Mouse (Mus musculus): ENCODE data around the gene Ctf2. TPM values are rescaled to one million over a fixed set of nuclear protein-coding genes. Genes with fewer than 3 reads are reported as not detected.

Gene Ctf2
- polyA plus RNA-seq, 1 experiment from 2014 or later, result 0.19 TPM

- WGBS, result 75% methylated on average over 11 of the region's 11 CpGs
Measured at GRCm38 (mm10) chr7:127686740-127687449, 45.1 kb downstream of the Ctf2 start.

GRCm38 (mm10) chr7:127685304-127686018 is 46.5 kb downstream of the Ctf2 start:
- WGBS, result 84% methylated on average over 14 of the region's 14 CpGs
- DNase-seq (ENCODE audit: low spot score), result no peak
- H3K36me3 ChIP-seq (replicated peaks), result peaks cover 26% of the 10 kb centered on the region
- H3K27me3 ChIP-seq (replicated peaks; ENCODE audit: low read depth, poor library complexity, severe bottlenecking), result no peaks in the 10 kb centered on the region
- H3K27ac ChIP-seq (replicated peaks), result 0 out of 2 replicates have a peak overlapping the region, but pooled peaks have one; percentile 21
- H3K4me1 ChIP-seq, result peaks cover 25% of the 10 kb centered on the region
- H3K9me3 ChIP-seq, result no peaks in the 10 kb centered on the region
- H3K4me3 ChIP-seq, result no peak overlapping the region

More at GRCm38 (mm10) chr7:127686740-127687449, 45.1 kb downstream of the Ctf2 start:
- H3K9me3 ChIP-seq, result no peaks in the 10 kb centered on the region
- no peaks in the 10 kb centered on the region for H3K27me3 ChIP-seq (replicated peaks; ENCODE audit: low read depth, poor library complexity, severe bottlenecking)
- H3K4me3 ChIP-seq, result no peak overlapping the region
- no peak for DNase-seq (ENCODE audit: low spot score)
- peaks cover 34% of the 10 kb centered on the region for H3K4me1 ChIP-seq
- peaks cover 26% of the 10 kb centered on the region for H3K36me3 ChIP-seq (replicated peaks)
- H3K27ac ChIP-seq (replicated peaks), result no peak overlapping the region

- no peaks in the 10 kb centered on the region for H3K9me3 ChIP-seq
- H3K4me1 ChIP-seq, result peaks cover 15% of the 10 kb centered on the region
- DNase-seq (ENCODE audit: low spot score), result no peak
- 90% methylated on average over 8 of the region's 8 CpGs for WGBS
- H3K36me3 ChIP-seq (replicated peaks), result peaks cover 23% of the 10 kb centered on the region
- no peak overlapping the region for H3K27ac ChIP-seq (replicated peaks)
- no peaks in the 10 kb centered on the region for H3K27me3 ChIP-seq (replicated peaks; ENCODE audit: low read depth, poor library complexity, severe bottlenecking)
- H3K4me3 ChIP-seq, result no peak overlapping the region
Measured at GRCm38 (mm10) chr7:127681888-127682553, 49.9 kb downstream of the Ctf2 start.

GRCm38 (mm10) chr7:127680541-127680940 is 51.4 kb downstream of the Ctf2 start:
- DNase-seq (ENCODE audit: low spot score), result no peak
- Histone ChIP-seq H3K27me3 (replicated peaks; ENCODE audit: low read depth, poor library complexity, severe bottlenecking) (no peaks in the 10 kb centered on the region), H3K9me3 (no peaks in the 10 kb centered on the region), H3K27ac (replicated peaks) (no peak overlapping the region), H3K4me3 (no peak overlapping the region), H3K4me1 (peaks cover 5% of the 10 kb centered on the region), H3K36me3 (replicated peaks) (peaks cover 28% of the 10 kb centered on the region)
- 86% methylated on average over 13 of the region's 13 CpGs for WGBS

- 71% methylated on average over 2 of the region's 2 CpGs for WGBS
- peaks cover 7% of the 10 kb centered on the region; the same call in 1 of the 2 replicates for H3K4me1 ChIP-seq
- H3K27me3 ChIP-seq (replicated peaks; ENCODE audit: low read depth, poor library complexity, severe bottlenecking), result no peaks in the 10 kb centered on the region
Measured at GRCm38 (mm10) chr7:127678811-127679210, 53.2 kb downstream of the Ctf2 start.

GRCm38 (mm10) chr7:127677609-127678008 is 54.4 kb downstream of the Ctf2 start:
- no peaks in the 10 kb centered on the region for H3K9me3 ChIP-seq
- 87% methylated on average over 4 of the region's 4 CpGs for WGBS
- H3K27me3 ChIP-seq (replicated peaks; ENCODE audit: low read depth, poor library complexity, severe bottlenecking), result no peaks in the 10 kb centered on the region
- H3K4me1 ChIP-seq, result peaks cover 7% of the 10 kb centered on the region; the same call in 1 of the 2 replicates
- no peak overlapping the region for H3K27ac ChIP-seq (replicated peaks)
- H3K4me3 ChIP-seq, result no peak overlapping the region
- H3K36me3 ChIP-seq (replicated peaks), result peaks cover 11% of the 10 kb centered on the region
- DNase-seq (ENCODE audit: low spot score), result no peak

More at GRCm38 (mm10) chr7:127678811-127679210, 53.2 kb downstream of the Ctf2 start:
- Histone ChIP-seq H3K9me3 (no peaks in the 10 kb centered on the region), H3K27ac (replicated peaks) (no peak overlapping the region), H3K36me3 (replicated peaks) (peaks cover 15% of the 10 kb centered on the region), H3K4me3 (no peak overlapping the region)
- DNase-seq (ENCODE audit: low spot score), result no peak

GRCm38 (mm10) chr7:127677077-127677476 is 54.9 kb downstream of the Ctf2 start:
- WGBS, result 72% methylated on average over 6 of the region's 6 CpGs
- no peak overlapping the region for H3K4me3 ChIP-seq
- peak; percentile 70 for DNase-seq (ENCODE audit: low spot score)
- H3K27ac ChIP-seq (replicated peaks), result no peak overlapping the region
- H3K9me3 ChIP-seq, result no peaks in the 10 kb centered on the region
- peaks cover 11% of the 10 kb centered on the region; the same call in 1 of the 2 replicates for H3K4me1 ChIP-seq
- no peaks in the 10 kb centered on the region for H3K27me3 ChIP-seq (replicated peaks; ENCODE audit: low read depth, poor library complexity, severe bottlenecking)
- H3K36me3 ChIP-seq (replicated peaks), result peaks cover 11% of the 10 kb centered on the region

GRCm38 (mm10) chr7:127675391-127675811 is 56.6 kb downstream of the Ctf2 start:
- peaks cover 11% of the 10 kb centered on the region for H3K36me3 ChIP-seq (replicated peaks)
- peak overlapping the region; percentile 57 for H3K27ac ChIP-seq (replicated peaks)
- peaks cover 11% of the 10 kb centered on the region; the same call in 1 of the 2 replicates for H3K4me1 ChIP-seq
- no peaks in the 10 kb centered on the region for H3K9me3 ChIP-seq
- peak; percentile 30 for DNase-seq (ENCODE audit: low spot score)
- no peaks in the 10 kb centered on the region for H3K27me3 ChIP-seq (replicated peaks; ENCODE audit: low read depth, poor library complexity, severe bottlenecking)
- 79% methylated on average over 9 of the region's 9 CpGs for WGBS
- H3K4me3 ChIP-seq, result 0 out of 2 replicates have a peak overlapping the region, but pooled peaks have one; percentile 12

- peak overlapping the region; percentile 57 for H3K27ac ChIP-seq (replicated peaks)
- H3K36me3 ChIP-seq (replicated peaks), result peaks cover 11% of the 10 kb centered on the region
- H3K4me3 ChIP-seq, result 0 out of 2 replicates have a peak overlapping the region, but pooled peaks have one; percentile 12
- no peaks in the 10 kb centered on the region for H3K9me3 ChIP-seq
- no peaks in the 10 kb centered on the region for H3K27me3 ChIP-seq (replicated peaks; ENCODE audit: low read depth, poor library complexity, severe bottlenecking)
- H3K4me1 ChIP-seq, result peaks cover 11% of the 10 kb centered on the region; the same call in 1 of the 2 replicates
- WGBS, result 4% methylated on average over 5 of the region's 5 CpGs
- DNase-seq (ENCODE audit: low spot score), result peak; percentile 87
Measured at GRCm38 (mm10) chr7:127674977-127675376, 57.0 kb downstream of the Ctf2 start.

- no peak for DNase-seq (ENCODE audit: low spot score)
- Histone ChIP-seq H3K4me3 (no peak overlapping the region), H3K9me3 (no peaks in the 10 kb centered on the region), H3K4me1 (peaks cover 11% of the 10 kb centered on the region; the same call in 1 of the 2 replicates), H3K27me3 (replicated peaks; ENCODE audit: low read depth, poor library complexity, severe bottlenecking) (no peaks in the 10 kb centered on the region), H3K36me3 (replicated peaks) (peaks cover 25% of the 10 kb centered on the region), H3K27ac (replicated peaks) (no peak overlapping the region)
- 79% methylated on average over 4 of the region's 4 CpGs for WGBS
Measured at GRCm38 (mm10) chr7:127672776-127673175, 59.2 kb downstream of the Ctf2 start.

GRCm38 (mm10) chr7:127671880-127672774 is 59.8 kb downstream of the Ctf2 start:
- H3K27ac ChIP-seq (replicated peaks), result no peak overlapping the region

More at GRCm38 (mm10) chr7:127671880-127672774, 59.8 kb downstream of the Ctf2 start:
- DNase-seq (ENCODE audit: low spot score), result no peak
- peaks cover 23% of the 10 kb centered on the region for H3K36me3 ChIP-seq (replicated peaks)
- H3K27me3 ChIP-seq (replicated peaks; ENCODE audit: low read depth, poor library complexity, severe bottlenecking), result no peaks in the 10 kb centered on the region
- WGBS, result 76% methylated on average over 11 of the region's 11 CpGs
- H3K4me1 ChIP-seq, result peaks cover 11% of the 10 kb centered on the region; the same call in 1 of the 2 replicates
- no peaks in the 10 kb centered on the region for H3K9me3 ChIP-seq
- no peak overlapping the region for H3K4me3 ChIP-seq

Measured in embryonic facial prominence, embryonic 10.5 days (tissue).